Mouse (Mus musculus): ENCODE measurements at regions not wholly inside any gene's neighbourhood (a gene's known extent, or its start where the extent isn't known, plus 50 kb on each side); places are given as distances from the start of the nearest gene placed in this dataset.
"Not testable (repeated sequence)": the region's sequence is repeated elsewhere in the genome, so short reads cannot be mapped to it uniquely, and the experiment has no call there.

DNA sequence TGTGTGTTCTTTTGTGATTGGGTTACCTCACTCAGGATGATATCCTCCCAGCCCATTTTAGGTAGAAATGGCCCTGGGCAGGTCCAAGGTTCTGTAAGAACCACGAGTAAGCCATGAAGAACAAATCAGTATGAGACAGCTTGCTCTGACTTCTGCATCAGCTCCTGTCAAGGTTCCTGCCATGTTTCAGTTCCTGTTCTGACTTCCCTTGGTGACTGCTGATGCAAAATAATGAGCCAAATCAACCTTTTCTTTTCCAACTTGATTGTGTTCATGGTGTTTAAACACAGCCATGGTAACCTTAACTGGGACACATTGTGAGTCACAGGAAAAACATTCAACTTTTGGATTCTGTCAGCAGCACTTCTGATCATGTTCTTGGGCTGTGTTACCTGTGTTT is 667.4 kb upstream of the Igfbp7 start:
- Histone ChIP-seq H3K36me3 (ENCODE audit: control insufficient read depth, insufficient read depth, low read length, poor library complexity, severe bottlenecking) (no peaks in the 10 kb centered on the region), H3K27me3 (ENCODE audit: control insufficient read depth, insufficient read depth, low read length, poor library complexity, severe bottlenecking) (no peaks in the 10 kb centered on the region)
- DNase-seq (ENCODE audit: low read depth, low spot score) = no peak

DNA sequence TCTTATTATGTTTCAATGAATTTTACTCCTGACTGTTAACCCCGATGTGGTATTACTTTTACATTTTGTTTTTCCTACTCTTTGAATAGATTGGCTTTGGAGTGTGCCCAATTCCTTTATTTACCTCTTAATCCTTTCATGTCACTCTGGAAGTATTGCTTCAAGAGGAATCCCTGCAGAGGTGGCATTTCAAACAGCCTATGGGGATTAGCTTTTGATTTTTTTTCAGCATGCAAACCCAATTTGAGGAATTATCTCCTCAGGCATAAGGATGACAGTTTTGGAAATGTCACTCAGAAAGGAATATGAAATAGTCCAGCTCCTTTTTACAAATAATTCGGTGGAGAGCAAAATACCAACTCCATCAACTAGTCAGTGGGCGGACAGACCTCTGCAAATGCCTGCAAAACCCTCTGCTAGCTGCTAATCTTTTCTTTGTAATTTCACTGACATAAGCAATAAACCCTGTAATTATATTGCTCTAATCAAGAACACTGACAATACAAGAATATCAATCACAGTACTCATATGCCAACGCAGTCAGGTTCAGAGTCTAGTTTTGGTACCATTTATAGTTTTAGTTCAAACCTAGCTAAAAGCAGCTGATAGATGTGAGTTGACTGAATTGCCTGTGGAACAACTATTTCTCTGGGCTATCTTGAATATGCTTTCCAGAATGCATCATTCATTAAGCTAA is 624.9 kb upstream of the Igfbp7 start:
- H3K27me3 ChIP-seq (ENCODE audit: control insufficient read depth, insufficient read depth, low read length, poor library complexity, severe bottlenecking) = no peaks in the 10 kb centered on the region
- no peaks in the 10 kb centered on the region for H3K36me3 ChIP-seq (ENCODE audit: control insufficient read depth, insufficient read depth, low read length, poor library complexity, severe bottlenecking)
- DNase-seq (ENCODE audit: low read depth, low spot score) = no peak

DNA sequence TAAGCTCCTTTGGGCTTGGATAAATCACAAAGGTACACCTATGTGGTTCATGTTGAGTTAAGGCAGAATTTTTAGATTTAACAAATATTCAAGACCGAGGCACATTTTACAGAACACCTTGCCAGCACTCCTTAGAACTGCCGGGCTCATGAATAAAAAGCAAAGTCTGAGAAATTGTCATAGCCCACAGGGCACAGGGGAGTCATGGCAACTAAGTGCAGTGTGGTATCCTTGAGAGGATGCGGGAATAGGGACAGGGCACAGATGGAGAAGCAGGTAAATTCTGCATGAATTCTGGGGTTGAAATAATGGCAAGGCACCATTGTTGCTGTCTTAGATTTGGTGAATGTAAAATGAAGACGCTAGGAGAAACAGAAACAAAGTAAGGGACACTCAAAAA is 609.7 kb upstream of the Igfbp7 start:
- Histone ChIP-seq H3K36me3 (ENCODE audit: control insufficient read depth, insufficient read depth, low read length, poor library complexity, severe bottlenecking) (no peaks in the 10 kb centered on the region), H3K27me3 (ENCODE audit: control insufficient read depth, insufficient read depth, low read length, poor library complexity, severe bottlenecking) (no peaks in the 10 kb centered on the region)
- DNase-seq (ENCODE audit: low read depth, low spot score) = no peak

DNA sequence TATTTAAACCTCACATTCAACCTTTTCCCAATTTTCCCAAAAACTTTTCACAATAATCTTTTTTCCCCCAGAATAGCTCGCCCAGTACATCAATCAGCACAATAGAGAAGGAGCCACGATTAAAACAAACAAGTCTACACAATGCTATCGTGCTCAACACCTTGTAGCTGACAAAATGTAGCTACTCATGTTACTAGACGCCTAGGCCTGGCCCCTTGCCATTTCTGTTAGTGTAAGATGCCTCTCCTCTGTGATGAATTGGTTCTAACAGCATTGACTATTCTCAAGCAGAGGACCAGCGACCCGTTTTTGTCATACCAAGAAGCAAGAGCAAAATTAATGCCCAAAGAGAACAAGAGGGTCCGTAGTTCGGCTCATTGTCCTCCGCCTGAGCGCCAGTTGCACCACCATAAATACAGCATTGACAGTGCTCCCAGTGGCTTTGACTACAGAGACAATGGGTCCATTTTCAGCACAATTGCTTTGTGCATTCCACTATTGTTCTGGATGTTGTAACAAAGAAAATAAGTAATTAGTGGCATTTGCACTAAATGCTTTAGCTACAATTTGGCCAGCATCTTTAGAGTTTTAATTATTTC is 578.7 kb upstream of the Igfbp7 start:
- H3K36me3 ChIP-seq (ENCODE audit: control insufficient read depth, insufficient read depth, low read length, poor library complexity, severe bottlenecking) = no peaks in the 10 kb centered on the region
- no peak for DNase-seq (ENCODE audit: low read depth, low spot score)
- no peaks in the 10 kb centered on the region for H3K27me3 ChIP-seq (ENCODE audit: control insufficient read depth, insufficient read depth, low read length, poor library complexity, severe bottlenecking)

DNA sequence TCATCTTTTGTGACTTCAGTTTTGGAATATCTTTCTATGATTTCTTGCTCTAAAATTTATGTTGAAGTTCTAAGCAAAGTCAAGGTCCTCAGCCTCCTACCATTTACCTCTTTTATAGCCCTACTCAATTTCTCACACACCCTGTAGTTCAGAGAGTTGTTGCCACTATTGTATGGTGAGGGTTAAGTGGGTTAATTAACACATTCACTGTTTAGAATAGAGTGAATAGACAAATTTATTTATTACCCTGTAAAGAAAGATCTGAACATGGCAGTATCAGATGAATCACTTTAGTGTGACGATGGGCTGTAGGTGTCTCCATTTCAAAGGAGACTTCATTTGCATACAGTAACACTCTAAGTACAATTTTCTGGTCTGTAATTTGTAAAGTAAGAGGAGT is 577.4 kb upstream of the Igfbp7 start:
- H3K36me3 ChIP-seq (ENCODE audit: control insufficient read depth, insufficient read depth, low read length, poor library complexity, severe bottlenecking) = no peaks in the 10 kb centered on the region
- no peaks in the 10 kb centered on the region for H3K27me3 ChIP-seq (ENCODE audit: control insufficient read depth, insufficient read depth, low read length, poor library complexity, severe bottlenecking)
- DNase-seq (ENCODE audit: low read depth, low spot score) = no peak

DNA sequence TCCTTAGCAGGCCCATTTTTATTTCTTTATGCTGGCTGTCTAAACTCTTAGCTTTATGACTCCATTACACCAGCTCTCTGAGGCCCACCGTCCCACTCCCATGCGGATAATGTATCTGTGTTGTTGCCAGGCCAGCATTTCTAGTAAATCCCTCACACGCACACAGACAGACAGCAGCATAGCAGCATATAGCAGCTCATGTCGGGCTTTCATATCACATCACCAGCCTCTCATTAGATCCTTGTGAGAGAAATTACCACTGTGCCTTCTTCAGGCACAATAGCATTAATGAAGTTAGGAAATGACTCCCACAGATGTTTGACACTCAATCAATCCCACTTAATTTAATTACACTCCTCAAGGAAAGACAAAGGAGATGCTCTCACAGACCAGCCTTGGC is 532.2 kb upstream of the Igfbp7 start:
- DNase-seq (ENCODE audit: low read depth, low spot score); H3K36me3 ChIP-seq (ENCODE audit: control insufficient read depth, insufficient read depth, low read length, poor library complexity, severe bottlenecking); H3K27me3 ChIP-seq (ENCODE audit: control insufficient read depth, insufficient read depth, low read length, poor library complexity, severe bottlenecking): not testable (repeated sequence)

DNA sequence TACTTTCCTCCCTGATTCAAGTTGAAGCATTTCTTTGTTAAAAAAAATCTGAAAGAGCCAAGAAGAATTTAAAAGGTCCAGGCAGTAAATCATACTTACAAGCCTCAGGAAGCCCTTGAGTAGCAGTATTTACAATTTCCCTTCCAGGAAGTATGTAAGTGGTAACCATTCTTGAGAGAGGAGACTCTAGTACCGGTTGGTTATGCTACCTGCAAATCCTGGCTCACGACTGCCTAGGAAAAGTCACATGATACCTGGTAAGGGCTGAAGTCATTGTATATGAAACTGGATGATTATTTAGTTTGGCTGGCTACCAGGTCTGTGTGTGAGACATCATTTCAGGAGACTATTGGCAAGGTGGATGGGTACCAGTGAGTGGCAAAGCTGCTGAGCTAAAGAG is 524.0 kb upstream of the Igfbp7 start:
- Histone ChIP-seq H3K36me3 (ENCODE audit: control insufficient read depth, insufficient read depth, low read length, poor library complexity, severe bottlenecking) (no peaks in the 10 kb centered on the region), H3K27me3 (ENCODE audit: control insufficient read depth, insufficient read depth, low read length, poor library complexity, severe bottlenecking) (no peaks in the 10 kb centered on the region; the same call in 1 of the 2 replicates)
- DNase-seq (ENCODE audit: low read depth, low spot score) = no peak

DNA sequence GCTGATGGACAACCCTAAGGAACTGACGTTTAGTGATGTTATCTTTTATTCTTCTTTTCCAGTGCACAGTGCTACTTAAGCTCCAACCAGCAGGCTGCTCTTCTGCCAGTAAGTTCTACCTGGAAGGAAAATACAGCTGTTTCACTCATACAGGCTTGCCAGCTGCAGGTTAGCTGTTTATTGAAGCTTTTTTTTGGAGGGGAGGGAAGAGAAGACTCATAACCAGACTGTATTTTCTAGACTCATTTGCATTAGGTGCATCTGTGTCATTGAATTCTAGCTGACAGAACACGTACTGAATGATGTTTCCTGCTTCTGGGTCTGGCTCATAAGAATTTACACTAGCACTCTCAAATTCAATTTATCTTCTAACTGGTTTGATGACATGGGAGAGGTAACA is 513.3 kb upstream of the Igfbp7 start:
- DNase-seq (ENCODE audit: low read depth, low spot score) = no peak
- H3K36me3 ChIP-seq (ENCODE audit: control insufficient read depth, insufficient read depth, low read length, poor library complexity, severe bottlenecking) = no peaks in the 10 kb centered on the region
- no peaks in the 10 kb centered on the region for H3K27me3 ChIP-seq (ENCODE audit: control insufficient read depth, insufficient read depth, low read length, poor library complexity, severe bottlenecking)

DNA sequence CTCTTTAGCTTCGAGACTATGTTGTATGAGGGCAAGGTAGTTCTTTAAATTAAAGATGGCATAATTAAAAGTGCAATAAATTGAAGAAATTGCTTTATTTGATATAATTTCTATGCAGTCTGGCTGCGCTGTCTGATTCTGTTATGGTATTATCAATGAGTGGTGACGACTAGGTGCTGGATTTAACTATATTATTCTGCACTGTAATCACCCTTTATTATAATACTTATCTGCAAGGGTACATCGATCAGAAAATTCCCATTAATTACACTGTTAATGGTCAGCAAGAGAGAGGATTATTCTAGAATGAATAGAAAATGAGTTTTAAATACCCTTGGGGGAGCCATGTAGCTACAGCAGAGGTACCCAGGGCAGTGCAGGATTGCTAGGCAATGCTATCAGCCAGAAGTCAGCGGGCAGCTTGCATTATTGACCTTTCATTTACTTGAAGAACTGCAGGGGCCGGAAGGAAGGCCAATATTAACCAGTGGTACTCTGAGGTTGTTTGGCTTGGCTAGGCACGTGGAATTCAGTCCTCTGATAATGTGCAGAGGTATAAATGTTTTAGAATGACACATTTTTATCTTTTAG is 509.3 kb upstream of the Igfbp7 start:
- DNase-seq (ENCODE audit: low read depth, low spot score) = no peak
- Histone ChIP-seq H3K27me3 (ENCODE audit: control insufficient read depth, insufficient read depth, low read length, poor library complexity, severe bottlenecking) (no peaks in the 10 kb centered on the region), H3K36me3 (ENCODE audit: control insufficient read depth, insufficient read depth, low read length, poor library complexity, severe bottlenecking) (no peaks in the 10 kb centered on the region)

DNA sequence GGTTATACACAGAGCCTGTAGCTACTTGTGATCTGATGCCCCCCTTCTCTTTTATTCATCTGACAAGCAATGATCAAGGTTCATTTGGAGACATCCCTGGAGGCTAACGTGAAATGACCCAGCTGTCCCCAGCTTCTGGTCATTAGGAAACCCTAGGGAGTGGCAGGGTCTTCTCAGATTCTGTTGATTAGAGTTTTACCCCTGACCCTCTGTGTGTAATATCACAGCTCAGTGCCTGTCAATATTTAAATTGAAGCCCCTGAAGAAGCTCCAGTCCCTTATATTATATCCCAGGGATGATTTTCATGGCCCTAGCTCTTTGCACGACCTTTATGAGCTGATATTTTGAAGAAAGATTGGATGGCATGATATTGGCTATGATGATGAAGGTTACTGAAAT is 508.5 kb upstream of the Igfbp7 start:
- Histone ChIP-seq H3K36me3 (ENCODE audit: control insufficient read depth, insufficient read depth, low read length, poor library complexity, severe bottlenecking) (no peaks in the 10 kb centered on the region), H3K27me3 (ENCODE audit: control insufficient read depth, insufficient read depth, low read length, poor library complexity, severe bottlenecking) (no peaks in the 10 kb centered on the region)
- no peak for DNase-seq (ENCODE audit: low read depth, low spot score)

DNA sequence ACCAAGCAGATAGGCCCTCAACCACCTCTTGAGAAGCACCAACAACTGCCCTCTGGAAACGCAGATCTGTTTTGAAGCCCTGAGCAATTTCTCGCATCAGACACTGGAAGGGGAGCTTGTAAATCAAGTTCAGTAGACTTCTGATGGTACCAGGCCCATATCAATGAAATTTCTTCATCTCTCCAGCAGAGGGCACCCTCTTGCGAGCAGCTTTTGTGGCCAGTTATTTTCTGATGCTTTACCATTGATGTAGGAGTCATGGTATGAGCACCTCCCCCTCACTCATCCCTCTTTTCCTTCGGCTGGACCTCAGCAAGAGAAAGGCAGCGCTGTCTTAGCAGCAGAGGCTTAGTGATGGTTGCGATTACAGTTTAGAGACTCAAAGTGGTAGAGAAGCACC is 501.4 kb upstream of the Igfbp7 start:
- H3K36me3 ChIP-seq (ENCODE audit: control insufficient read depth, insufficient read depth, low read length, poor library complexity, severe bottlenecking) = no peaks in the 10 kb centered on the region
- DNase-seq (ENCODE audit: low read depth, low spot score) = no peak
- no peaks in the 10 kb centered on the region for H3K27me3 ChIP-seq (ENCODE audit: control insufficient read depth, insufficient read depth, low read length, poor library complexity, severe bottlenecking)

DNA sequence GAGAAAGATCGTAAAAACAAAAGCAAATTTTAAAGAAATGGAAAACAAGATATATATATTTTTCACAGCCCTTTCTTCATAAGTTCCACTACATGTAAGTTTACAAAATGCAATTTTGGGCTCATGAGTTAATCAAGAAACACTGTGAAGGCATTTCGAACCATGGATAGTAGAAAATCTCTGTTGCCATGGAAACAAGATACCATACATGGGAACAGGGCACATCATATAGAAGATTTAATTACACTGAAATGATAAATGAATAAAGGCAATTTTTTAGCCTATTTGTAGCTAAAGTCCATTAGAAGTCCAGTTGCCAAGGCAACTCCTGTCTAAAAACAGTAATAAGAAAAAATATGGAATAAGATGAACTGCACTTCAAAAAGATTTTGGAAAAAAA is 484.2 kb upstream of the Igfbp7 start:
- H3K36me3 ChIP-seq (ENCODE audit: control insufficient read depth, insufficient read depth, low read length, poor library complexity, severe bottlenecking); DNase-seq (ENCODE audit: low read depth, low spot score); H3K27me3 ChIP-seq (ENCODE audit: control insufficient read depth, insufficient read depth, low read length, poor library complexity, severe bottlenecking): not testable (repeated sequence)

DNA sequence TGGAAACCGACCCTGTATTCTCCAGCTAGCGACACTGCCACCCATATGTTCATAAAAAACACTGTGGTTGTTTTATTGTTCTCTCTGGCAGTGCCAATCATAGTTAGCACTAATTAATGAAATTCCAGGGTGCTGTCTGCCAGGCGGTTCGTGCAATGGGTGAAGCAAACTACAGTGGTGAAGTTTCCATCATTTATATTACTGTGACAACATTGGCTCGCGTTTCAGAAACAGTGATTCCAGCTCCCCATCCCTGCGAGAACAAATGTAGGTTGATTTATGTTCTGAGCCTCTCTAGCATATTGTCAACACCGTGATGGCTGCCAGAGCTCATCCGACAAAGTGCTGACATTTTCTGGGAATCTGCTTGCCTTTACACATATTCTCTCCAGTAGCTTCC is 480.7 kb upstream of the Igfbp7 start:
- no peaks in the 10 kb centered on the region for H3K36me3 ChIP-seq (ENCODE audit: control insufficient read depth, insufficient read depth, low read length, poor library complexity, severe bottlenecking)
- DNase-seq (ENCODE audit: low read depth, low spot score) = no peak
- H3K27me3 ChIP-seq (ENCODE audit: control insufficient read depth, insufficient read depth, low read length, poor library complexity, severe bottlenecking) = no peaks in the 10 kb centered on the region

DNA sequence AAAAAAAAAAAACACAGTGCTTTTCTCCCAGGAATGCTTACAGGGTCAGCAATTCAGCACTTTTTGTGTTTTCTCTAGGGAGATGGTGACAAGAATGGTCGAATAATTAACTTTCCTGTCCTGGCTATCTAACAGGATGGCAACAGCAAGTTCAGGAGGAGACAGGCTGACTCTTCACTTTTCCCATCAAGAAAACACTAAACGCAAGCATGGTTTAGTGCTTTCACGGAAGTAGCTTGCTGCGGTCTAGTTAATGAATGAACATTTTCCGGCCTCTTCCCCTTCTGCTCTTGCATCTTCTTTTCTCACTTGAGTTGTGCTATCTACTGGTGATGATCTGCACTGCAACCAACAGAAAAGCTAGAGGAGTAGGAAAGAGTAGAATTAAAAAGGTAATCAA is 463.6 kb upstream of the Igfbp7 start:
- no peak for DNase-seq (ENCODE audit: low read depth, low spot score)
- no peaks in the 10 kb centered on the region; the same call in 1 of the 2 replicates for H3K27me3 ChIP-seq (ENCODE audit: control insufficient read depth, insufficient read depth, low read length, poor library complexity, severe bottlenecking)
- no peaks in the 10 kb centered on the region for H3K36me3 ChIP-seq (ENCODE audit: control insufficient read depth, insufficient read depth, low read length, poor library complexity, severe bottlenecking)

DNA sequence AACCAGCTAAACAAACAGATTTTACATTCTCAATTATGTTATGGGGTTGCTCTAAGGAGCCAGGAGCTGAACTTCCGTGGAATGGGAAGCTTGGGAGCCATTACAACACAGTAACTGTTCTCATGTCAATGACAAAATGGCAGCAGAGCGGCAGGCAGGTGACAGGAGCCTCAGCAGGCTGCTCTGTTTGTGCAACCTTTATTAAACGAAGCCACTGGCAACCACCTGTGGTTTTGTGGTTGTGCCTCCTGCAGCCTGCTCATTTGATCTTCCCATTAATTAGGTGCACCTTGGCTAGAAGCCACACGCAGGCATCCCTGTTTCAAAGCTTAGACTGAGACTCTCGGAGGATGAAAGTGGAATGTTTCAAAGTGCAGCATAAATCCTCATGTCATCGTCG is 457.5 kb upstream of the Igfbp7 start:
- no peak for DNase-seq (ENCODE audit: low read depth, low spot score)
- Histone ChIP-seq H3K36me3 (ENCODE audit: control insufficient read depth, insufficient read depth, low read length, poor library complexity, severe bottlenecking) (no peaks in the 10 kb centered on the region), H3K27me3 (ENCODE audit: control insufficient read depth, insufficient read depth, low read length, poor library complexity, severe bottlenecking) (no peaks in the 10 kb centered on the region; the same call in 1 of the 2 replicates)

All from splenic B cell, adult 2 months (primary cell).